Mouse (Mus musculus): ENCODE data around the gene Sdhb.

DNA sequence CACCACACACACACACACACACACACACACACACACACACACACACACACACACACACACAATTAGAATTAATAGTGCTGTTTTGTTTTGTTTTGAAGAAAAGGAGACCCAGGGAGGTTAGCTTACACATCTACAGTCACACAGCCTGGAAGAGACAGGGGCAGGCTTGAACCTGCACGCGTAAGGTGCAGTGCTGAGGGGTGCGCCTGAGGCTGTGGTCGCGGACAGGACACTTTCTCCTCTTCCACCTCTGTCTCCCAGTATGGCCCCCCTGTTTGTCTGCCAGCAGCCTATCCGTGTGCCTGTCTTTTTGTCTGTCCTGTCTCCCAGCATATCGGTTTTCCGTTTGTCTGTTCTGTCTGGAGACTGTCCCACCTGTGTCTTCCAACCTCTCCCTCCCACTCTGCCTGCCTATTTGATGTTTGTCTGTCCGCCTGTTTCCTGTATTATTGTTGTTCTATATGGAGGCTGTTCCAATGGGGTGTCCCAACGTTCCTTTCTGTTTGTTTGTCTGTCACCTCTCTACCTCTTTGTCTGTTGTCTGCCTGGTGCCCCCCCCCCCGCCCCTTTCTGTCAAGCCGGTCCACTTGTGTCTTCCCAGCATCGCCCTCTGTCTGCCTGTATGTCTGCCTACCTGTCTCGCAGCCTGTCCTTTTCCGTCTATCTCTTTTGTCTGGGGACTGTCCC, 25.2 kb downstream of the Sdhb start:
- TF ChIP-seq CTCF (IDR thresholded peaks at IDR 0.05; ENCODE audit: control insufficient read depth, insufficient read depth, low read length) = no peak
- no peak for TF ChIP-seq POLR2A (IDR thresholded peaks at IDR 0.05; ENCODE audit: borderline replicate concordance, control insufficient read depth, low read depth, low read length)
